Mouse (Mus musculus) ES-E14 (cell line): ENCODE data around the gene Vsx2. TPM values are rescaled to one million over a fixed set of nuclear protein-coding genes. Genes with fewer than 3 reads are reported as not detected.

Experiments
- DNase-seq: peaks from one replicate; pipeline ENCODE4 v3.0.0-alpha.2; 2013; ENCODE audit warnings: low read depth, low spot score
- H3K27ac ChIP-seq: 2 replicates; pipeline ENCODE4 v1.5.1; 2012; ENCODE audit warnings: low read depth, mild to moderate bottlenecking, low read length, moderate library complexity, mixed read lengths; ENCODE audit not compliant: poor library complexity, insufficient read depth, severe bottlenecking
- H3K36me3 ChIP-seq: 2 replicates; pipeline ENCODE4 v1.6.1; 2012; ENCODE audit warnings: mild to moderate bottlenecking, low read length, moderate library complexity, mixed read lengths; ENCODE audit not compliant: control insufficient read depth, poor library complexity, insufficient read depth, severe bottlenecking
- H3K4me1 ChIP-seq, 2 experiments: fragments of 150-350 bp in 1 of 2; sonication (generic) in 1 of 2; 2 replicates each; pipeline ENCODE4 v1.6.1; 2012; ENCODE audit warnings: low read length in 2 of 2, mild to moderate bottlenecking in 1 of 2, mixed read lengths in 1 of 2; ENCODE audit not compliant: control insufficient read depth in 2 of 2, insufficient read depth in 2 of 2, poor library complexity in 1 of 2
- H3K4me3 ChIP-seq, 2 experiments: fragments of 150-350 bp in 1 of 2; sonication (generic) in 1 of 2; 2 replicates each; pipeline ENCODE4 v1.5.1; 2012; ENCODE audit warnings: low read length in 2 of 2, low read depth in 1 of 2, mild to moderate bottlenecking in 1 of 2, mixed read lengths in 1 of 2; ENCODE audit not compliant: insufficient read depth in 1 of 2, poor library complexity in 1 of 2, severe bottlenecking in 1 of 2
- H3K9ac ChIP-seq: 2 replicates; pipeline ENCODE4 v1.6.1; 2012; ENCODE audit warnings: low read depth, mild to moderate bottlenecking, low read length, mixed read lengths; ENCODE audit not compliant: poor library complexity, insufficient read depth, severe bottlenecking
- H3K9me3 ChIP-seq: fragments of 150-350 bp; sonication (generic); 2 replicates; pipeline ENCODE4 v1.6.1; 2012; ENCODE audit warnings: low read depth, mild to moderate bottlenecking, low read length; ENCODE audit not compliant: control insufficient read depth, insufficient read depth
- CHD2 ChIP-seq: IDR thresholded peaks from 2 replicates; pipeline ENCODE4 v1.6.1; 2014; ENCODE audit warnings: mild to moderate bottlenecking, low read depth, low read length, inconsistent platforms
- HCFC1 ChIP-seq: IDR thresholded peaks from 2 replicates; pipeline ENCODE4 v1.6.1; 2012; ENCODE audit warnings: low read length, inconsistent platforms, borderline replicate concordance; ENCODE audit not compliant: insufficient read depth
- MAFK ChIP-seq: IDR thresholded peaks from 2 replicates; pipeline ENCODE4 v1.6.1; 2014; ENCODE audit warnings: mild to moderate bottlenecking, low read depth, low read length, inconsistent platforms; ENCODE audit not compliant: insufficient read depth
- ZC3H11A ChIP-seq: IDR thresholded peaks from 2 replicates; pipeline ENCODE4 v1.6.1; 2012; ENCODE audit warnings: low read depth, mild to moderate bottlenecking, inconsistent platforms, low read length, borderline replicate concordance
- ZNF384 ChIP-seq: IDR thresholded peaks from 2 replicates; pipeline ENCODE4 v1.6.1; 2012; ENCODE audit warnings: low read depth, low read length, inconsistent platforms
- in situ Hi-C, 2 experiments: fragments of 600-800 bp; cut with MboI; formaldehyde crosslinking; loops; one replicate each; pipeline ENCODE4 v1.15.1; 2025; ENCODE audit warnings: low sequenced_read_pairs in 2 of 2, inconsistent platforms in 1 of 2; ENCODE audit not compliant: unreplicated experiment in 2 of 2
- total RNA-seq: library from RNA; depleted of rRNA; stranded (reverse); fragments of 300-350 nt; gene quantifications from 2 replicates; pipeline ENCODE4 v1.2.3, GENCODE M21; 2012

Gene Vsx2
- total RNA-seq, 1 experiment: not detected

- in situ Hi-C loops: no loop called here
- H3K9me3 ChIP-seq: no peaks in the 10 kb centered on the region
- TF ChIP-seq CHD2 (no peak), ZNF384 (no peak), ZC3H11A (no peak), HCFC1 (no peak), MAFK (no peak)
Observed at GRCm38 (mm10) chr12:84614001-84614400, 44.4 kb downstream of the Vsx2 start.

GRCm38 (mm10) chr12:84614524-84614923 lies 45.0 kb downstream of the Vsx2 start:
- H3K9ac ChIP-seq: no peak overlapping the region; the same call in 1 of the 2 replicates
- DNase-seq: no peak
- in situ Hi-C loops: no loop called here
- H3K27ac ChIP-seq: no peak overlapping the region
- peaks cover 2% of the 10 kb centered on the region; the same call in 1 of the 2 replicates for H3K36me3 ChIP-seq
- no peaks in the 10 kb centered on the region for H3K9me3 ChIP-seq
- no peak overlapping the region for H3K4me3 ChIP-seq
- peaks cover 4 to 18% of the 10 kb centered on the region in 2 experiments; a peak in 3 of 4 replicates for H3K4me1 ChIP-seq
- TF ChIP-seq ZC3H11A: no peak
- no peak for TF ChIP-seq ZNF384

More at GRCm38 (mm10) chr12:84614001-84614400, 44.4 kb downstream of the Vsx2 start:
- Histone ChIP-seq H3K27ac (no peak overlapping the region), H3K9ac (peak overlapping the region; percentile 46), H3K4me1 (peaks cover 4 to 18% of the 10 kb centered on the region in 2 experiments; a peak in 3 of 4 replicates), H3K4me3 (peak overlapping the region; percentile 9 to 19; a peak in 3 of 4 replicates), H3K36me3 (peaks cover 5% of the 10 kb centered on the region; the same call in 1 of the 2 replicates)
- no peak for DNase-seq

- H3K27ac ChIP-seq: no peak within 1 kb of the TSS
- H3K4me1 ChIP-seq: peaks cover 4 to 16% of the 10 kb centered on the region in 2 experiments; a peak in 3 of 4 replicates
- peak within 1 kb of the TSS; percentile 93 for H3K9ac ChIP-seq
- in situ Hi-C loops: no loop called here
- H3K4me3 ChIP-seq: peak within 1 kb of the TSS; percentile 93 to 99
- TF ChIP-seq ZC3H11A (no peak), HCFC1 (no peak; the same call in 1 of the 2 replicates), MAFK (no peak), CHD2 (no peak), ZNF384 (no peak)
- H3K36me3 ChIP-seq: peaks cover 2% of the 10 kb centered on the region; the same call in 1 of the 2 replicates
- peak; percentile 79 for DNase-seq
- H3K9me3 ChIP-seq: no peaks in the 10 kb centered on the region
Observed at GRCm38 (mm10) chr12:84616977-84617630, 47.5 kb downstream of the Vsx2 start, which contains the start of gene Abcd4. Gene Abcd4 (minus strand): TSS chr12:84617413.

- no peaks in the 10 kb centered on the region for H3K9me3 ChIP-seq
- no peaks in the 10 kb centered on the region; the same call in 1 of the 2 replicates for H3K36me3 ChIP-seq
- no peak overlapping the region for H3K27ac ChIP-seq
- TF ChIP-seq HCFC1 (no peak), CHD2 (no peak), ZC3H11A (no peak), MAFK (no peak), ZNF384 (no peak)
- H3K9ac ChIP-seq: peak overlapping the region; percentile 59; the same call in 1 of the 2 replicates
- peak overlapping the region; percentile 34 to 93 for H3K4me3 ChIP-seq
- H3K4me1 ChIP-seq: peaks cover 4 to 11% of the 10 kb centered on the region in 2 experiments; a peak in 2 of 4 replicates
- in situ Hi-C loops: no loop called here
- DNase-seq: no peak
Observed at GRCm38 (mm10) chr12:84617663-84618062, 48.1 kb downstream of the Vsx2 start.
